Mouse (Mus musculus) bone marrow macrophage, adult 2 months (primary cell): ENCODE results near the gene Zscan10.

ENCODE experiments used
- CTCF ChIP-seq: IDR thresholded peaks from 2 replicates; pipeline ENCODE4 v1.5.1; 2012; ENCODE audit warnings: low read depth, mild to moderate bottlenecking, low read length, moderate library complexity
- POLR2A ChIP-seq: IDR thresholded peaks from 2 replicates; pipeline ENCODE4 v1.6.1; 2012; ENCODE audit warnings: mild to moderate bottlenecking, low read depth, low read length, borderline replicate concordance

- TF ChIP-seq CTCF (no peak), POLR2A (no peak)
Measured at GRCm38 (mm10) chr17:23587253-23587652, 13.4 kb upstream of the Zscan10 start.
